Mouse (Mus musculus) kidney, adult 8-10 months (tissue): ENCODE results near the gene Fubp1.

ENCODE experiments used
- DNase-seq, 2 experiments: peaks; one replicate each; pipeline ENCODE4 v3.0.0; 2022

Fubp1 gene

GRCm38 (mm10) chr3:152282126-152282525 lies 71.9 kb downstream of the Fubp1 start:
- no peak for DNase-seq

- no peak for DNase-seq
These were observed 74.1 kb downstream of the Fubp1 start for GRCm38 (mm10) chr3:152284306-152284705.

- no peak for DNase-seq
These were observed 74.5 kb downstream of the Fubp1 start for GRCm38 (mm10) chr3:152284759-152285158.
